Mouse (Mus musculus): ENCODE measurements around the gene Irak4. TPM values are rescaled to one million over a fixed set of nuclear protein-coding genes. Genes with fewer than 3 reads are reported as not detected.

Irak4 gene
- polyA plus RNA-seq (2016; fragmentation: Nextera tagmentation; extraction: Ambion mirVana) = 3.0 and 3.5 TPM in 2 replicates

DNA sequence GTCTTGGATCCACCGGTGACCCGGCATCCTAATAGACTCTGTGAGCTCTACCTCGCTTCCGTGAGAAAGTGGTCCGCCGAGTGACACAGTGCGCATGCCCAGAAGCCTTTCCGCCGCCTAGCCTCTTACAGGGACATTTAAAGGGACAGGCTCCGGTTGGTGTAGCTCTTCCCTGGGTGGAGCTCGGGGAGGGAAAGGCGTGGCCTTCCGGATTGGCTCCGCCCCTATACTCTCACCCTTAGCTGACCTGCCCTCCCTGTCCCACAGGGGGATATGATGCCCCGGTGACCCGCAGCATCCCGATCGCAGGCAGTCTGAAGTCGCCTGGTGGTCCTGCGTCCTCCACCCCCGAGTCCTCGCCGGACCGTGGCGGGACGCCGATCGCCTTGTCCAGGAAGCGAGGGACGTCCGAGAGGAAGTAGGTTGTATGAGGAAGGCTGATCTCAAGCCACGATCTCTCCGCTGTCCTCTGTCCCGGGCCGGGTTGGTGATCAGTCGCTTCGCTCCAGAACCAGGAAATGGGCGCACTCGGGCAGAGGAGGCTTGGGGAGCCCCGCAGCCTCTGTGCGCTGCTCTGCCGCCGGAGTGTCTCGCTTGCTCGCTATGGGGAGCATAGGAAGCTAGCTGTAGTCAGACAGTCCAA lies at the start of gene Irak4, which contains the start of gene Pus7l:
Gene Irak4, plus strand, starts transcription at position 235 of the 643 bp plus-strand sequence.
Gene Pus7l, minus strand, starts transcription at position 139 of the 643 bp plus-strand sequence.
- H3K27ac ChIP-seq = no peak within 1 kb of the TSS
- peak within 1 kb of the TSS; percentile 69 for H3K9ac ChIP-seq (replicated peaks)
- peaks cover 9% of the 10 kb centered on the region; the same call in 1 of the 2 replicates for H3K4me1 ChIP-seq (replicated peaks)
- peak within 1 kb of the TSS; percentile 82 for H3K4me3 ChIP-seq (replicated peaks)
- H3K4me2 ChIP-seq = peak within 1 kb of the TSS; percentile 80
- ATAC-seq (ENCODE audit: insufficient number of reproducible peaks, insufficient read depth, low FRiP score, low TSS enrichment, low read depth) = peak; percentile 99
- no peaks in the 10 kb centered on the region for H3K36me3 ChIP-seq
- H3K27me3 ChIP-seq = no peaks in the 10 kb centered on the region
- WGBS = under 1% methylated on average over 45 of the region's 45 CpGs
- H3K9me3 ChIP-seq = no peaks in the 10 kb centered on the region

DNA sequence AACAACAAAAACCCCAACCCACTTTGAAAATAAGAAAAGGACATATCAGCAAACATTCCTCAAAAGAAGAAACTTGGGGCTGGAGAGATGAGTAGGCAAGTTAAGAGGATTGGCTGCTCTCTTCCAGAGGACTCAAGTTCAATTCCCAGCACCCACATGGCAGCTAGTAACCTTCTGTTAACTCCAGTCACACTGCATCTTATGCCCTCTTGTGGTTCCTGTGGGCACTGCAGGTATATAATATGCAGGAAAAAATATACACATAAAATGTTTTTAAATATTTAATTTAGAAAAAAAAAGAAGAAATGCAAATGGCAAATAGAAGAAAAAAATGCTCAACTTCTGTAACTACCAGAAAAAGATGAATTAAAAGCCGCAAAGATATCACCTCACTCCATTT lies 49.0 kb upstream of the Irak4 start:
- ATAC-seq (ENCODE audit: insufficient number of reproducible peaks, insufficient read depth, low FRiP score, low TSS enrichment, low read depth) = no peak
- H3K4me2 ChIP-seq = no peak overlapping the region

DNA sequence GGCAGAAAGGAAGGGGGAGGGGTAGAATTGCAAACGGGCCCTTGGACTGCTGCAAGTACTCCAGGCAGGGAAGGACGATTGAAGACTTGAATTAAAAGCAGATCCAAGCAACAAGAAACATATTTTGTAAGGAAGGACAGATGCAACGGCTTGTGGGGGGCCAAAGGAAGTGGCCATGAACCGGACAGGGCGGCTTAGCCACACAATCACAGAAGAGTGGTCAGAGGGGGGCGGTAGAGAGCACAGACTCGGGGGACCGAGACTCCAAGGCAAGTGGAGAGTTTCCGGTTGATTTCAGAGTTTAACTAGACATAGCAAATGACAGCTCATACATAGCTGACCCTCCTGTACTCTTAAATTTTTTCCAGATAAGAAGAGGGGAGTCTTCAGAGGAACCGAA lies 47.5 kb upstream of the Irak4 start:
- Histone ChIP-seq H3K9ac (replicated peaks) (no peak overlapping the region), H3K36me3 (no peaks in the 10 kb centered on the region), H3K27me3 (no peaks in the 10 kb centered on the region), H3K4me1 (replicated peaks) (no peaks in the 10 kb centered on the region), H3K4me2 (no peak overlapping the region), H3K9me3 (peaks cover 6% of the 10 kb centered on the region; the same call in 1 of the 2 replicates), H3K27ac (no peak overlapping the region), H3K4me3 (replicated peaks) (no peak overlapping the region)
- ATAC-seq (ENCODE audit: insufficient number of reproducible peaks, insufficient read depth, low FRiP score, low TSS enrichment, low read depth) = no peak
- WGBS = 62% methylated on average over 10 of the region's 10 CpGs

More for the DNA sequence above, 49.0 kb upstream of the Irak4 start:
- Histone ChIP-seq H3K4me1 (replicated peaks) (no peaks in the 10 kb centered on the region), H3K9ac (replicated peaks) (no peak overlapping the region), H3K36me3 (no peaks in the 10 kb centered on the region), H3K9me3 (peaks cover 6% of the 10 kb centered on the region; the same call in 1 of the 2 replicates), H3K27ac (no peak overlapping the region), H3K4me3 (replicated peaks) (no peak overlapping the region), H3K27me3 (no peaks in the 10 kb centered on the region)
- 100% methylated on average over 1 of the region's 1 CpGs for WGBS

DNA sequence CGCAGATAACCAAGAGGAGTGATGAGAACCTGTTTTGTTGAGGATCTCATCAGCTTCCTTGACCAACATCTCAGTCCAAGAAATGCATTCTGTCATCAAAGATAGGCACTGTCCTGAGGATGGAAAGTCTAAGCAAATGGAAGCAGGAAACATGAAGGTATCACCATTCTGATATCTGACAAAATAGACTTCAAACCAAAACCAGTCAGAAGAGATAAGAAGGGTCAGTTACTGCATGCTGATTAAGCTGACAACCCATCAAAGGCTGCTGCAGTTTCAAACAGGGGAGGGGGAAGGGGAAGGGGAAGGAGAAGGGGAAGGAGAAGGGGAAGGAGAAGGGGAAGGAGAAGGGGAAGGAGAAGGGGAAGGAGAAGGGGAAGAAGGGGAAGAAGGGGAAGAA lies 44.2 kb upstream of the Irak4 start:
- Histone ChIP-seq H3K4me3 (replicated peaks) (no peak overlapping the region), H3K4me1 (replicated peaks) (no peaks in the 10 kb centered on the region), H3K9ac (replicated peaks) (no peak overlapping the region), H3K4me2 (no peak overlapping the region), H3K36me3 (no peaks in the 10 kb centered on the region), H3K27ac (no peak overlapping the region), H3K9me3 (peaks cover 2% of the 10 kb centered on the region; the same call in 1 of the 2 replicates), H3K27me3 (no peaks in the 10 kb centered on the region)
- 70% methylated on average over 1 of the region's 1 CpGs for WGBS
- no peak for ATAC-seq (ENCODE audit: insufficient number of reproducible peaks, insufficient read depth, low FRiP score, low TSS enrichment, low read depth)

DNA sequence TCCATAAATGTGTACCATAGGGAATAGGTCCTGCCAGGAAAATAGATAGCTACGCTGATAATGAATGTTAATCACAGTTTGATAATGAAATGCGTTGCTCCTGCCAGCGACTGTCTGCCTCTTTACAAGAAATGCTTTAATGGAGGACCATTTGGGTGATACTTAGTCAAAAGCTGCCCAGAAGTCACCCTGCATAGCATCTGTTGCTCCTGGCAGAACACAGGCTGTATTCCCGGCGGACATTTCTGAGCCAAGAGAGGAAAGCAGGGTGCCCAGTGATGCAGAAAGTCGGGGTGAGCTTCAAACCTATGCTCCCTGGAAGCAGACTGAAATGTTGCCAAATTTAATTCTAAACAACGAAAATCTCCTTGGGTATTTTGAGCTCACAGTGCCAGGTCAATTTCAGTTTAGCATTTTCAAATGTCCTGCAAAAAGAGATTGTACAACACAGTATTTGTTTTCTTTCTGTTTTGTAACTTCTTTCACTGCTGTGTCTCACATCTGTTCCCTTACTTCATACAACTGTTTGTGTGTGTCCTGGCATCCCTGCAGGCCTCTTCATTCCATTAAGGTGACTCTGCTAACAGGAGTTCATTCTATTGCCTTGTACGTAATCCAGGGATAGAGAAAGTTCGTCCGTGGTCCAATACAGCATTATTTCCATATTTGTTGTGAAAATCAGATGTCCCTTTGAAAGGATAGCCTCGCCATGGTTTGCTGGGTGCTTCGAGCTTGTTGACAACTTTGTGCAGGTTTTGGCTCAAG lies 39.8 kb upstream of the Irak4 start:
- no peak overlapping the region for H3K27ac ChIP-seq

DNA sequence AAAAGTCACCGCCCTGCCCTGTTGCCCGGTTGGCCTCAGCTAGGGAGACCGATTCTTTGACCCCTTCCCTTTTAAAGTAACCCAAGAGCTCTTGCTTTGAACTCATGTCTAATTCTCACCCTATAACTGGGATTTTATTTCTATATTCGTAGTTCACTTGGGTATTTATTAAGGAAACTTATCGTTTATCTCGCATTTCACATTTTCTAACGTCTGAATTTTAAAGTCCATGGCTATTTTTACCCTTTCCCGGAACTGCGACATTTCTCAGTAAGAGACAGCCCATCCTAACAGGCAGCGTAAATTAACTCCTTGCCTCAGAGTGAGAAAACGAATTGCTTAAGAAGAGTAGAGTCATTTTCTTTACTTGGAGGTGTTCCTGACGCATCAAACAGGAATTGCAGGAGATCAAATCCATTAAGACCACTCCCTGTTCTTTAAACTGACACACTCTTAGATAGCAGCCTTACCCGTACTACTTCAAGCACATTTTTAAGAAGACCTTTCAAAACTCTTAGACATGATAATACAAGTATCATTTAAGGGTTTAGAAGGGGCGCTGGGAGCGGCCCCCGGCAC lies 25.4 kb upstream of the Irak4 start:
- no peak for ATAC-seq (ENCODE audit: insufficient number of reproducible peaks, insufficient read depth, low FRiP score, low TSS enrichment, low read depth)
- no peaks in the 10 kb centered on the region for H3K4me1 ChIP-seq (replicated peaks)
- H3K9me3 ChIP-seq = peaks cover 4% of the 10 kb centered on the region; the same call in 1 of the 2 replicates
- no peak overlapping the region for H3K27ac ChIP-seq
- H3K27me3 ChIP-seq = no peaks in the 10 kb centered on the region
- 77% methylated on average over 16 of the region's 16 CpGs for WGBS
- H3K4me3 ChIP-seq (replicated peaks) = no peak overlapping the region
- no peaks in the 10 kb centered on the region; the same call in 1 of the 2 replicates for H3K36me3 ChIP-seq
- no peak overlapping the region for H3K9ac ChIP-seq (replicated peaks)
- H3K4me2 ChIP-seq = no peak overlapping the region

More for the DNA sequence above, 39.8 kb upstream of the Irak4 start:
- H3K9ac ChIP-seq (replicated peaks) = no peak overlapping the region
- H3K36me3 ChIP-seq = no peaks in the 10 kb centered on the region
- no peaks in the 10 kb centered on the region for H3K9me3 ChIP-seq
- H3K27me3 ChIP-seq = no peaks in the 10 kb centered on the region
- H3K4me3 ChIP-seq (replicated peaks) = no peak overlapping the region
- ATAC-seq (ENCODE audit: insufficient number of reproducible peaks, insufficient read depth, low FRiP score, low TSS enrichment, low read depth) = no peak
- WGBS = 87% methylated on average over 12 of the region's 12 CpGs
- H3K4me1 ChIP-seq (replicated peaks) = no peaks in the 10 kb centered on the region
- H3K4me2 ChIP-seq = no peak overlapping the region

DNA sequence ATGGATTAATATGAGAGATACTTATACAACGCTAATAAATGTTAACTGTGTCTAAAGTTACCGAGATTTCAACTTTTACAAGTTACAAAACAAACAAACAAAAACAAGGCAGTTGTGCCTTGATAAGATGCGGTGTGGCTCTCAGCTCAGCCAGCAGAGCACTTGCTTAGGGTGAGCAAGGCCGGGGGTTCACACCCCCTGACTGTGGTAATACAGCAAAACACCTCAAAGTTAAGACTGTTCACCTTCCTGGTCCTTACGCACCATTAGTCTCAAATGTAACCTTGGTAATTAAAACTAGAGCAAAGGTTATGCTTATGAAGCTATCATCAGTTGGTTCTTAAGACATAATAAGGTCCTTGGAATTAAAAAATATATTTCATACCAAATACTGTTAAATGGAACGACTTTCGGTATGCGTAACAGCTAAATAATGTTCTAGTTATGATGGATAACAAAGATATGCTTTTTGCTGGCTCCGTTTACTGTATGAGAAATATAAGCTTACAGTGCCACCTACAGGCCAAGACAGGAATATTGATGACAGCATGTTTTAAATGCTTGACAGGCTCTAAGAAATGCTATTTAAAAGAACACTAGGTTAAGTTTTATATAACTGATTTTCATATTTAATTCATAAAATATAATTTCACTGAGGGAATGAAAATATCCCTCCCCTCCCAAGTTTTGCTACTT lies 23.1 kb upstream of the Irak4 start:
- H3K9ac ChIP-seq (replicated peaks) = no peak overlapping the region
- no peak overlapping the region for H3K27ac ChIP-seq
- no peaks in the 10 kb centered on the region for H3K4me1 ChIP-seq (replicated peaks)
- no peak for ATAC-seq (ENCODE audit: insufficient number of reproducible peaks, insufficient read depth, low FRiP score, low TSS enrichment, low read depth)
- H3K4me3 ChIP-seq (replicated peaks) = no peak overlapping the region
- H3K27me3 ChIP-seq = no peaks in the 10 kb centered on the region
- no peaks in the 10 kb centered on the region; the same call in 1 of the 2 replicates for H3K36me3 ChIP-seq
- H3K4me2 ChIP-seq = no peak overlapping the region
- WGBS = 46% methylated on average over 9 of the region's 9 CpGs
- H3K9me3 ChIP-seq = peaks cover 4% of the 10 kb centered on the region; the same call in 1 of the 2 replicates

DNA sequence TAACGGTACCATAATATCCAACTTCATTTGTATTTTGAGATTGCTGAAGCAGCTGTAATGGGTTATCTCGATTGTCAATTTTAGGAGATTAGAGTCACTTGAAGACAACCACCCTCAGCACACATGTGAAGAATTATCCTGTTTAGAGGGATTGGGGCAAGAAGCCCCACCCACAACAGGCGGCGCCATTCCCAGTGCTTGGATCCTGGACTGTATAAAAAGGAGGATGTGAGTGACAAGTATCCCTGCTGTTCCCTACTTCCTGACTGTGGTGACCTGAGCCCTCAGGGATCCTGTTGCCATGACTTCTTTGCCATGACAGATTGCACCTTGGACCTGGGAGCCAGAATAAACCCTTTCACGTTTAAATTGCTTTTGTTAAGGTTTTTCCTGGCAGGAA lies 22.5 kb upstream of the Irak4 start:
- 74% methylated on average over 5 of the region's 5 CpGs for WGBS
- Histone ChIP-seq H3K9me3 (peaks cover 4% of the 10 kb centered on the region; the same call in 1 of the 2 replicates), H3K9ac (replicated peaks) (no peak overlapping the region), H3K27me3 (no peaks in the 10 kb centered on the region), H3K4me3 (replicated peaks) (no peak overlapping the region), H3K27ac (no peak overlapping the region), H3K4me2 (no peak overlapping the region), H3K36me3 (no peaks in the 10 kb centered on the region; the same call in 1 of the 2 replicates), H3K4me1 (replicated peaks) (no peaks in the 10 kb centered on the region)
- no peak for ATAC-seq (ENCODE audit: insufficient number of reproducible peaks, insufficient read depth, low FRiP score, low TSS enrichment, low read depth)

DNA sequence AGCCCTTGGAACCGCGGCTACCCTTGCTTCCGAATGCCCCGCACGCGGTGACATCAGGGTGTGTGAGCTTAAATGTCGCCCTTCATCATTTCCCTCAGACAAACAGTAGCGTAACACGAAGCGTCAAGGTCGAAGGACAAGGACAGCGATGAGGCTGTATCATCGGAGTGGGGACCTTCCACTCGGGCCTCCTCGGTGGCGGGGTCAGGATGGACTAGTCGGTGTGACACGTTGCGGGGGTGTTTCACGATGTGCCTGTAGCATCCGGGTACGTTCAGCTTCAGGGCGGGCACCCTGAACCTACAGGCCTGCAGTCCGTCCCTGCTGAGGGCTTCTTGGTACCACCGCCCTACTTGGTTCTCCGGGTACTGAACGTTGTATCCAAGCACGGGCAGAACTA lies 20.2 kb upstream of the Irak4 start:
- H3K36me3 ChIP-seq = peaks cover 9% of the 10 kb centered on the region
- peaks cover 4% of the 10 kb centered on the region; the same call in 1 of the 2 replicates for H3K9me3 ChIP-seq
- 89% methylated on average over 28 of the region's 28 CpGs for WGBS
- H3K9ac ChIP-seq (replicated peaks) = no peak overlapping the region
- H3K4me3 ChIP-seq (replicated peaks) = no peak overlapping the region
- H3K4me2 ChIP-seq = no peak overlapping the region
- no peak overlapping the region for H3K27ac ChIP-seq
- no peaks in the 10 kb centered on the region for H3K27me3 ChIP-seq
- H3K4me1 ChIP-seq (replicated peaks) = no peaks in the 10 kb centered on the region
- no peak for ATAC-seq (ENCODE audit: insufficient number of reproducible peaks, insufficient read depth, low FRiP score, low TSS enrichment, low read depth)

DNA sequence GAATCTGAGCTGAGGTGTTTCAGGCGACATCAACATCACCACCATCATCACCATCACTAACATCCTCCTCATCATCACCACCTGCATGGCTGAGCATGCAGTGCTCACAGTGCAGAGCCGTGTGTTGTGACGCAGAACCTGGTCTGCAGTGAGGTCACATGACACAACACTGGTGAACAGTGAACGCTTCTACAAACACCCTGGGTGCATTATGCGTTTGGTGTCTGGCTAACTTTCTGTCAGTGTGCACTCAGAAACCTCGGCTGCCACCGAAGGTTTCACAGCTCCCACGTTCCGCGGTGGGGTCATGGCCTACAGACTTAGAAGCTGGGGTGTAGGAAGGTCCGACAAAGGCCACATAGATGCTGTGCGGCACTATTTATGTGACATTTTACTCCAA lies 18.5 kb upstream of the Irak4 start:
- Histone ChIP-seq H3K4me1 (replicated peaks) (no peaks in the 10 kb centered on the region), H3K9ac (replicated peaks) (no peak overlapping the region), H3K27me3 (no peaks in the 10 kb centered on the region), H3K27ac (no peak overlapping the region), H3K4me2 (no peak overlapping the region), H3K36me3 (peaks cover 19% of the 10 kb centered on the region), H3K4me3 (replicated peaks) (no peak overlapping the region), H3K9me3 (no peaks in the 10 kb centered on the region)
- ATAC-seq (ENCODE audit: insufficient number of reproducible peaks, insufficient read depth, low FRiP score, low TSS enrichment, low read depth) = no peak
- WGBS = 89% methylated on average over 12 of the region's 12 CpGs

DNA sequence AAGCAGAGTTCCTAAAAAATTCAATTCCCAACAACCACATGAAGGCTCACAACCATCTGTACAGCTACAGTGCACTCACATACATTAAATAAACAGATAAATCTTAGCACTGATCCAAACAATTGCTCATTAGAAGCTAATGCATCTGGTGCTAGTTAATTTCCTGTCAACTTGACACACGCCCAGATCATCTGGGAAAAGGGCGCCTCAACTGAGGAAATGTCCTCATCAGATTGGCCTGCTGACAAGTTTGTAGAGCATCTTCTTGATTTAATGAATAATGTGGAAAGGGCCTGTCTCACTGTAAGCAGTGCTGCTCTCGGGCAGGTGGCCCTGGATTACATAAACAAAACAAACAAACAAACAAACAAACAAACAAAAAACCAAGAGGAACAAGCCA lies 12.9 kb upstream of the Irak4 start:
- Histone ChIP-seq H3K9ac (replicated peaks) (no peak overlapping the region), H3K4me3 (replicated peaks) (no peak overlapping the region), H3K4me1 (replicated peaks) (no peaks in the 10 kb centered on the region), H3K27ac (no peak overlapping the region), H3K36me3 (peaks cover 22% of the 10 kb centered on the region), H3K9me3 (no peaks in the 10 kb centered on the region), H3K4me2 (no peak overlapping the region), H3K27me3 (no peaks in the 10 kb centered on the region)
- WGBS = 86% methylated on average over 3 of the region's 3 CpGs
- no peak for ATAC-seq (ENCODE audit: insufficient number of reproducible peaks, insufficient read depth, low FRiP score, low TSS enrichment, low read depth)
